Mouse (Mus musculus) MEL (cell line): Measurements from ENCODE around the gene 1700021F05Rik.

Experiments used
- CHD1 ChIP-seq: IDR thresholded peaks from 2 replicates; pipeline ENCODE4 v1.6.1; 2012; ENCODE audit warnings: low read depth, mild to moderate bottlenecking, inconsistent platforms, low read length, improper control_type of control experiment
- CHD2 ChIP-seq: IDR thresholded peaks from 2 replicates; pipeline ENCODE4 v1.6.1; 2011; ENCODE audit warnings: low read length, improper control_type of control experiment
- CTCF ChIP-seq, 3 experiments: IDR thresholded peaks in 2 of 3; conservative IDR thresholded peaks in 1 of 3; 2 replicates each; pipeline ENCODE4 v1.5.1; 2011 to 2012; ENCODE audit warnings: low read length in 3 of 3, low read depth in 2 of 3, mild to moderate bottlenecking in 2 of 3, improper control_type of control experiment in 1 of 3, inconsistent platforms in 1 of 3, mixed read lengths in 1 of 3, moderate library complexity in 1 of 3; ENCODE audit not compliant: control insufficient read depth in 1 of 3, insufficient read depth in 1 of 3, poor library complexity in 1 of 3, severe bottlenecking in 1 of 3
- EP300 ChIP-seq, 2 experiments: IDR thresholded peaks; 2 replicates each; pipeline ENCODE4 v1.6.1; 2011; ENCODE audit warnings: improper control_type of control experiment in 2 of 2, low read length in 2 of 2, low read depth in 1 of 2, mild to moderate bottlenecking in 1 of 2
- ETS1 ChIP-seq: IDR thresholded peaks from 2 replicates; pipeline ENCODE4 v1.6.1; 2012; ENCODE audit warnings: low read depth, mild to moderate bottlenecking, inconsistent platforms, low read length, improper control_type of control experiment, moderate library complexity
- GATA1 ChIP-seq: IDR thresholded peaks from 2 replicates; pipeline ENCODE4 v1.6.1; 2011; ENCODE audit warnings: low read depth, low read length, improper control_type of control experiment
- KAT2A ChIP-seq: conservative IDR thresholded peaks from 2 replicates; pipeline ENCODE4 v1.6.1; 2012; ENCODE audit warnings: low read depth, low read length, improper control_type of control experiment, inconsistent platforms
- MAFK ChIP-seq: IDR thresholded peaks from 2 replicates; pipeline ENCODE4 v1.6.1; 2011; ENCODE audit warnings: low read depth, mild to moderate bottlenecking, low read length, improper control_type of control experiment, borderline replicate concordance
- MAX ChIP-seq: IDR thresholded peaks from 2 replicates; pipeline ENCODE4 v1.6.1; 2011; ENCODE audit warnings: low read length, improper control_type of control experiment
- POLR2A ChIP-seq, 2 experiments: IDR thresholded peaks; 2 replicates each; pipeline ENCODE4 v1.6.1; 2011 to 2012; ENCODE audit warnings: low read length in 2 of 2, mild to moderate bottlenecking in 2 of 2, control low read depth in 1 of 2, improper control_type of control experiment in 1 of 2, low read depth in 1 of 2, moderate library complexity in 1 of 2; ENCODE audit not compliant: control insufficient read depth in 1 of 2, insufficient read depth in 1 of 2, poor library complexity in 1 of 2
- RAD21 ChIP-seq: IDR thresholded peaks from 2 replicates; pipeline ENCODE4 v1.6.1; 2011; ENCODE audit warnings: mild to moderate bottlenecking, low read depth, low read length, improper control_type of control experiment
- TBP ChIP-seq: IDR thresholded peaks from 2 replicates; pipeline ENCODE4 v1.8.0; 2011; ENCODE audit warnings: low read depth, low read length, improper control_type of control experiment
- USF2 ChIP-seq, 2 experiments: IDR thresholded peaks; 2 replicates each; pipeline ENCODE4 v1.6.1; 2011 to 2012; ENCODE audit warnings: improper control_type of control experiment in 2 of 2, low read length in 2 of 2, borderline replicate concordance in 1 of 2, inconsistent platforms in 1 of 2, low read depth in 1 of 2, mild to moderate bottlenecking in 1 of 2; ENCODE audit not compliant: insufficient read depth in 1 of 2
- ZMIZ1 ChIP-seq: IDR thresholded peaks from 2 replicates; pipeline ENCODE4 v1.6.1; 2012; ENCODE audit warnings: low read depth, mild to moderate bottlenecking, inconsistent platforms, low read length, improper control_type of control experiment, moderate library complexity

GRCm38 (mm10) chr10:43483426-43483995 is 57.3 kb downstream of the 1700021F05Rik start:
- TF ChIP-seq POLR2A (IDR thresholded peaks at IDR 0.05; ENCODE audit: control insufficient read depth in 1 of 2, insufficient read depth in 1 of 2, low read depth in 1 of 2, low read length in 2 of 2, poor library complexity in 1 of 2) (no peak), USF2 (IDR thresholded peaks at IDR 0.05; ENCODE audit: borderline replicate concordance in 1 of 2, insufficient read depth in 1 of 2, low read depth in 1 of 2, low read length in 2 of 2) (no peak), CTCF (IDR thresholded peaks at IDR 0.05 in 2 of 3, conservative IDR thresholded peaks at IDR 0.05 in 1 of 3; ENCODE audit: control insufficient read depth in 1 of 3, insufficient read depth in 1 of 3, low read depth in 2 of 3, low read length in 3 of 3, poor library complexity in 1 of 3, severe bottlenecking in 1 of 3) (no peak), MAFK (no peak), ETS1 (no peak), MAX (no peak), CHD1 (no peak), EP300 (IDR thresholded peaks at IDR 0.05; ENCODE audit: low read depth in 1 of 2, low read length in 2 of 2) (no peak), ZMIZ1 (no peak), CHD2 (no peak), GATA1 (no peak), KAT2A (no peak), RAD21 (no peak), TBP (no peak)
